Comparison of ENCODE assay signal across 8 mouse cellular contexts in genomic region chr1:160351146-160351879, GRCm38 (mm10).
A peak's percentile ranks its signal among the peaks of the same experiment; 100 is the strongest.
DNase-seq lines count a peak whose midpoint lies in the region; ATAC-seq lines count a peak whose summit lies in the region.

No protein-coding gene starts in this region.

- H3K27me3 ChIP-seq in liver, embryonic 13.5 days: no peaks in the 10 kb centered on the region
- H3K27me3 ChIP-seq in stomach, embryonic 14.5 days (ENCODE audit: control insufficient read depth, insufficient read depth, low read length): no peaks in the 10 kb centered on the region

- peaks cover 17% of the 10 kb centered on the region for H3K4me1 ChIP-seq in liver, embryonic 13.5 days (replicated peaks)
- H3K4me1 ChIP-seq in stomach, embryonic 14.5 days (ENCODE audit: control insufficient read depth, insufficient read depth, low read length): 0 out of 2 replicates have a peak, but pooled peaks cover 5% of the 10 kb centered on the region

- no peaks in the 10 kb centered on the region for H3K9me3 ChIP-seq in liver, embryonic 13.5 days (replicated peaks)
- H3K9me3 ChIP-seq in stomach, embryonic 14.5 days (ENCODE audit: control insufficient read depth, low read depth, low read length): no peaks in the 10 kb centered on the region

- ATAC-seq in liver, embryonic 13.5 days (ENCODE audit: low read depth): no peak
- no peak for ATAC-seq in stomach, embryonic 14.5 days (ENCODE audit: insufficient number of reproducible peaks, insufficient read depth, low FRiP score, low read depth)

- 43% methylated on average over 13 of the region's 13 CpGs for WGBS in liver, embryonic 13.5 days (ENCODE audit: insufficient replicate concordance)
- WGBS in stomach, embryonic 14.5 days: 24% methylated on average over 13 of the region's 13 CpGs

- no peak overlapping the region for H3K9ac ChIP-seq in liver, embryonic 13.5 days
- peak overlapping the region; percentile 21; the same call in 1 of the 2 replicates for H3K9ac ChIP-seq in stomach, embryonic 14.5 days (replicated peaks; ENCODE audit: low read depth, low read length)

- H3K4me3 ChIP-seq in liver, embryonic 13.5 days (replicated peaks): peak overlapping the region; percentile 27; the same call in 1 of the 2 replicates
- H3K4me3 ChIP-seq in stomach, embryonic 14.5 days (ENCODE audit: low read depth, low read length): peak overlapping the region; percentile 31

- H3K4me2 ChIP-seq in liver, embryonic 13.5 days: peak overlapping the region; percentile 50
- peak overlapping the region; percentile 69 for H3K4me2 ChIP-seq in stomach, embryonic 14.5 days (replicated peaks; ENCODE audit: low read depth, low read length)

- H3K36me3 ChIP-seq in liver, embryonic 13.5 days: no peaks in the 10 kb centered on the region
- no peaks in the 10 kb centered on the region for H3K36me3 ChIP-seq in stomach, embryonic 14.5 days (ENCODE audit: control insufficient read depth, insufficient read depth, low read length)

- peak; percentile 33 for DNase-seq in layer of hippocampus, adult 11-12 months (ENCODE audit: low spot score)
- DNase-seq in layer of hippocampus, adult 9-11 months: no peak
- DNase-seq in cerebellum, adult 9-10 months: peak; percentile 62
- peak; percentile 45 to 46 for DNase-seq in frontal cortex, postnatal 36 days (ENCODE audit: low spot score in 2 of 2)
- no peak for DNase-seq in liver, embryonic 13.5 days
- DNase-seq in spleen, postnatal 14 days (ENCODE audit: low spot score in 2 of 2): no peak
- no peak for DNase-seq in kidney, postnatal 10 days

- H3K27ac ChIP-seq in liver, embryonic 13.5 days: no peak overlapping the region
- H3K27ac ChIP-seq in stomach, embryonic 14.5 days (ENCODE audit: low read length): no peak overlapping the region

Comparison
In these comparisons a context has a peak if more than half of its experiments do, and no peak if none do; other contexts are left out.
1. DNase-seq: peak in layer of hippocampus, adult 11-12 months (single experiment), cerebellum, adult 9-10 months (single experiment) and frontal cortex, postnatal 36 days (2 of 2); none in layer of hippocampus, adult 9-11 months (single experiment), liver, embryonic 13.5 days (single experiment), spleen, postnatal 14 days (0 of 2) and kidney, postnatal 10 days (single experiment).